Mouse (Mus musculus) kidney, embryonic 16.5 days (tissue): ENCODE data around the gene Bag3. TPM values are rescaled to one million over a fixed set of nuclear protein-coding genes. Genes with fewer than 3 reads are reported as not detected.

Experiments
- ATAC-seq: fragments of 200-750 bp; cut with Nextera tagmentation; 2 replicates; pipeline ENCODE4 v1.8.0; 2017; ENCODE audit warnings: moderate TSS enrichment; ENCODE audit not compliant: low FRiP score, low TSS enrichment
- H3K27ac ChIP-seq: fragments of 300-500 bp; sonication (generic); 2 replicates; pipeline ENCODE4 v1.5.1; 2014; ENCODE audit warnings: low read length
- H3K27me3 ChIP-seq: fragments of 300-500 bp; sonication (generic); 2 replicates; pipeline ENCODE4 v1.6.1; 2014; ENCODE audit warnings: low read length, control low read depth, mixed read lengths; ENCODE audit not compliant: insufficient read depth
- H3K36me3 ChIP-seq: fragments of 300-500 bp; sonication (generic); 2 replicates; pipeline ENCODE4 v1.6.1; 2014; ENCODE audit warnings: low read length, control low read depth, mixed read lengths; ENCODE audit not compliant: insufficient read depth
- H3K4me1 ChIP-seq: fragments of 300-500 bp; sonication (generic); 2 replicates; pipeline ENCODE4 v1.6.1; 2014; ENCODE audit warnings: low read length, control low read depth, mixed read lengths; ENCODE audit not compliant: insufficient read depth
- H3K4me2 ChIP-seq: fragments of 300-500 bp; sonication (generic); replicated peaks from 2 replicates; pipeline ENCODE4 v1.6.1; 2014; ENCODE audit warnings: low read depth, low read length
- H3K4me3 ChIP-seq: fragments of 300-500 bp; sonication (generic); 2 replicates; pipeline ENCODE4 v1.5.1; 2014; ENCODE audit warnings: mild to moderate bottlenecking, low read length
- H3K9ac ChIP-seq: fragments of 300-500 bp; sonication (generic); replicated peaks from 2 replicates; pipeline ENCODE4 v1.6.1; 2014; ENCODE audit warnings: low read length
- H3K9me3 ChIP-seq: fragments of 300-500 bp; sonication (generic); 2 replicates; pipeline ENCODE4 v1.6.1; 2016; ENCODE audit warnings: low read length, control low read depth
- WGBS: fragments of 180-500 bp; shearing (Covaris S2); extraction: QIAGEN DNeasy Blood & Tissue Kit; methylation state at CpG from one replicate; pipeline ENCODE4 v1.1.7; 2014; 5-methylcytosine and 5-hydroxymethylcytosine counted together
- polyA plus RNA-seq: library from polyadenylated mRNA; unstranded; fragments of >200 nt; fragmentation: Nextera tagmentation; extraction: Ambion mirVana; gene quantifications from 2 replicates; pipeline ENCODE4 v1.2.1, GENCODE M21; 2015

Bag3 gene
- polyA plus RNA-seq, 1 experiment from 2014 or later = 11.7 TPM

DNA sequence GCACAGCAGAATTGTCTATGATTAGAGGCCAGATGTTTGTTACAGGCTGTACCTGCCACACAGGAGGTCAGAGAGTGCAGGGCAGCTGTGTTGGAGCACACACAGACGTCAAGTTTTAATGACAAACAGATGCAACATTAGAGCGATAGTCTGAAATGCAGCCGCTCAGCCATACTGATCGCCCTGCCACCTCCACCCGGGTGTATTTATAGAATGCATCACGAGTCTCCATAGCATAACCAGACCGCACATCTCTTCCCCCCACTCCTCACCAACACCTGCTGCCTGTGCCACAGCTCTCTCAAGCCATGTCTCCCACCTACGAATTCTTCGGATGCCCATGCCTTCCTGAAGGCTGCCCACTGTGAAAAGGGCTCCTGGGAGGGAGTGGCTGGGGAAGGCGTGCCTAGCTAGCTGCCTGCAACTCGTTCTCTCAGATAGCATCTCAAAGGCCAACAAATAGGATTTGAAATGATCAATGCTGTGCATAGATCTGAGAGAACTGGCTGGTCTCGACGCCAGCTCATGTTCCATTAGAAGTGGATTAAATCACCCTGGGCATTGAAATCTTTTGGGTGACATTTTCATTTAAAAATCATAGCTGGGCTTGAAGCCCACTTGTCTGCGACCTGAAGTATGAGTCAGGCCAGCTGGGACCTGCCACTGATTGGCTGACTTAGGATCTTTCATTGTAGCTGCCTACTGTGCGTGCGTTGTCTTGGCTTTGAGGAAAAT, 3.9 kb upstream of the Bag3 start:
- peaks cover 7% of the 10 kb centered on the region; the same call in 1 of the 2 replicates for H3K4me1 ChIP-seq
- no peak overlapping the region for H3K4me3 ChIP-seq
- ATAC-seq = no peak
- no peaks in the 10 kb centered on the region for H3K36me3 ChIP-seq
- no peaks in the 10 kb centered on the region for H3K9me3 ChIP-seq
- no peak overlapping the region for H3K4me2 ChIP-seq
- no peak overlapping the region for H3K27ac ChIP-seq
- H3K9ac ChIP-seq = no peak overlapping the region
- WGBS = 74% methylated on average over 16 of the region's 16 CpGs
- no peaks in the 10 kb centered on the region for H3K27me3 ChIP-seq

DNA sequence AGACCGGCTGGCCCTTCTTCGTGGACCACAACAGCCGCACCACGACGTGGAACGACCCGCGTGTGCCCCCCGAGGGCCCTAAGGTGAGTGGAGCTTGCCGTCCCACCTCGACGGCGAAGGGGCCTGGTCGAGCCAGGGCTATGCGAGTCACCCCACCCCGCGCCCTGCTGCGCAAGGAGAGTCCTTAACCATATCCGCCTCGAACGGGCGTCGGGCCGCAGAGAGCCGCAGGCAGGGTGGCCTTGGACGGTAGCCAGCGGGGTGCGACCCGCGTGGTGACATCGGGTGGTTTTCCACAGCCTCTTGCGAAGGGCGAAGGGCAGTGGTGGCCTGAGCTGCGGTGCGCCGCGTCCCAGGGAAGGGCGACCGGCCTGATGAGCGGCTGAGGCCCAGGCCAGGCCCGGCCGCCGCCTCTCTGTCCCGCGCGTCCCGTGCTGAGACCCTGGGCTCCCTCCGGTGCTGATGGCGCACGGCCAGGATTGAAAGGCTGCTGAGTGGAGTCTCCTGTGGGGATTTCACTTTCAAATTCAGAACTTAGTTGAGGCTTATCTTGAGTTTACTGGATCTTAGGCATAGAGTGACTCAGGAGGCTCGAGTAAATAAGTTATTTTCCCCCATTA, 656 bp downstream of the Bag3 start:
- Histone ChIP-seq H3K9me3 (no peaks in the 10 kb centered on the region), H3K4me2 (peak overlapping the region; percentile 86), H3K27me3 (no peaks in the 10 kb centered on the region), H3K27ac (peak overlapping the region; percentile 93), H3K9ac (peak overlapping the region; percentile 95), H3K4me1 (peaks cover 21% of the 10 kb centered on the region; the same call in 1 of the 2 replicates), H3K36me3 (no peaks in the 10 kb centered on the region), H3K4me3 (peak overlapping the region; percentile 68)
- 1% methylated on average over 51 of the region's 51 CpGs for WGBS
- ATAC-seq = peak; percentile 76

DNA sequence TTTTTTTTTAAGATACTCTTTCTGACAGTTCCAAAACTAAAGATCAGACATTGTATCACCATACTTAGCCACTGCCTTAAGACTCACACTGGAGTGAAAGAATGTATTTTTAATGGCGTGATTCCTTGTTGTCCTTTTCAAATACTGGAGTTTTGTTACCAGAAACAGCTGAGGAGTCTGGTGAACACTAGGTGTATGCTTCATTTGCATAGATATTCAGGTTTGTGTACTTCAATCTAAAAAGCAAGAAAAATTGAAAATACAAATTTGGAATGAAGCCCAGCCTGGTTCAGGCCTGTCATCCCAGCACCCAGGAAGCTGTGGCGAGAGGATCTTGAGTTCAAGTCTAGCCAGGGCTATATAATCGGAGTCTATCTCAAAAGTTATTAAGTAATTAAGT, 1.2 kb downstream of the Bag3 start:
- WGBS = 83% methylated on average over 3 of the region's 3 CpGs
- H3K9me3 ChIP-seq = no peaks in the 10 kb centered on the region
- no peak for ATAC-seq

GRCm38 (mm10) chr7:128526611-128527010, 3.2 kb downstream of the Bag3 start:
- ATAC-seq = no peak
- WGBS = 70% methylated on average over 6 of the region's 6 CpGs
- no peaks in the 10 kb centered on the region for H3K36me3 ChIP-seq
- H3K4me3 ChIP-seq = no peak overlapping the region
- no peak overlapping the region for H3K9ac ChIP-seq
- H3K9me3 ChIP-seq = no peaks in the 10 kb centered on the region
- H3K4me2 ChIP-seq = no peak overlapping the region
- H3K27ac ChIP-seq = no peak overlapping the region
- H3K27me3 ChIP-seq = no peaks in the 10 kb centered on the region
- H3K4me1 ChIP-seq = peaks cover 39% of the 10 kb centered on the region

More for the DNA sequence above, 1.2 kb downstream of the Bag3 start:
- Histone ChIP-seq H3K27me3 (no peaks in the 10 kb centered on the region), H3K4me1 (peaks cover 27% of the 10 kb centered on the region), H3K4me2 (peak overlapping the region; percentile 86), H3K36me3 (no peaks in the 10 kb centered on the region), H3K9ac (peak overlapping the region; percentile 19; the same call in 1 of the 2 replicates), H3K4me3 (peak overlapping the region; percentile 68), H3K27ac (no peak overlapping the region)

- Histone ChIP-seq H3K36me3 (no peaks in the 10 kb centered on the region), H3K27ac (no peak overlapping the region), H3K4me3 (no peak overlapping the region), H3K27me3 (no peaks in the 10 kb centered on the region), H3K4me1 (peaks cover 43% of the 10 kb centered on the region), H3K9ac (no peak overlapping the region), H3K4me2 (no peak overlapping the region), H3K9me3 (no peaks in the 10 kb centered on the region)
- WGBS = 80% methylated on average over 9 of the region's 9 CpGs
- no peak for ATAC-seq
Measured at GRCm38 (mm10) chr7:128528596-128528995, 5.2 kb downstream of the Bag3 start.

GRCm38 (mm10) chr7:128529126-128529525, 5.7 kb downstream of the Bag3 start:
- Histone ChIP-seq H3K4me1 (peaks cover 43% of the 10 kb centered on the region), H3K4me2 (no peak overlapping the region), H3K9me3 (no peaks in the 10 kb centered on the region), H3K27ac (no peak overlapping the region), H3K4me3 (no peak overlapping the region), H3K27me3 (no peaks in the 10 kb centered on the region), H3K36me3 (no peaks in the 10 kb centered on the region), H3K9ac (no peak overlapping the region)
- no peak for ATAC-seq
- 44% methylated on average over 6 of the region's 6 CpGs for WGBS

GRCm38 (mm10) chr7:128529574-128530051, 6.2 kb downstream of the Bag3 start:
- Histone ChIP-seq H3K9ac (no peak overlapping the region), H3K27me3 (no peaks in the 10 kb centered on the region), H3K4me2 (no peak overlapping the region), H3K4me3 (no peak overlapping the region), H3K9me3 (no peaks in the 10 kb centered on the region), H3K4me1 (peaks cover 41% of the 10 kb centered on the region), H3K36me3 (no peaks in the 10 kb centered on the region), H3K27ac (no peak overlapping the region)
- ATAC-seq = no peak
- 42% methylated on average over 14 of the region's 14 CpGs for WGBS

DNA sequence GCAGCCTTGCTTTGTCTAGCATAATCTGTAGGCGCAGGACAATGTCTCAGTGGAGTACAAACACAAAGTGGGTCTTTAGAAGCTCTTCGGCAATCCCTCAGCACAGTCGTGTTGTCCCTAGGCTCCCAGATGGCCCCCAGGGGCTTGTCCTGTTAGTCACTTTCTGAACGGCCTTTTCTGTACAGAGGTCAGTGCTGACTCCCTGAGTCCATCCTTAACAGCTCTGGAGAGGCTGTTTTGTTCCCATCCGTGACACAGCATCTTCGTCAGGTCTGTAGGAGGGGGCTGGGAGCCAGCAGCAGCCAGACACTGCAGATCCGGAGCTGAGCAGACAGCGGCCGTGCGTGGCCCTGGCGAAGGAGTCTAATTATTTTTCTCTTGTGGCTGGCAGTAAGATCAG, 7.6 kb downstream of the Bag3 start:
- H3K4me1 ChIP-seq = peaks cover 52% of the 10 kb centered on the region
- H3K4me2 ChIP-seq = peak overlapping the region; percentile 27; the same call in 1 of the 2 replicates
- 30% methylated on average over 11 of the region's 11 CpGs for WGBS
- H3K9me3 ChIP-seq = no peaks in the 10 kb centered on the region
- no peak for ATAC-seq
- H3K4me3 ChIP-seq = no peak overlapping the region
- H3K27me3 ChIP-seq = no peaks in the 10 kb centered on the region
- 0 out of 2 replicates have a peak overlapping the region, but pooled peaks have one; percentile 14 for H3K27ac ChIP-seq
- peak overlapping the region; percentile 47 for H3K9ac ChIP-seq
- H3K36me3 ChIP-seq = no peaks in the 10 kb centered on the region

- H3K4me1 ChIP-seq = peaks cover 53% of the 10 kb centered on the region
- no peak overlapping the region for H3K9ac ChIP-seq
- no peak overlapping the region for H3K4me2 ChIP-seq
- H3K4me3 ChIP-seq = no peak overlapping the region
- ATAC-seq = no peak
- no peaks in the 10 kb centered on the region for H3K9me3 ChIP-seq
- H3K27me3 ChIP-seq = no peaks in the 10 kb centered on the region
- no peaks in the 10 kb centered on the region for H3K36me3 ChIP-seq
- no peak overlapping the region for H3K27ac ChIP-seq
- 51% methylated on average over 6 of the region's 6 CpGs for WGBS
Measured at GRCm38 (mm10) chr7:128531929-128532328, 8.5 kb downstream of the Bag3 start.
